In genomic region chr1:90906357-90906756, GRCm38 (mm10) we compare ENCODE assay signal across 9 mouse cellular contexts. TPM values are rescaled to one million over a fixed set of nuclear protein-coding genes. Genes with fewer than 3 reads are reported as not detected.
DNase-seq lines count a peak whose midpoint lies in the region; ATAC-seq and TF ChIP-seq lines count a peak whose summit lies in the region.
"Had no signal": no experiment of that assay in that cellular context is flagged by ENCODE, and none has a peak within 500 bp of the region (broad histone marks: within the 10 kb centered on the region; RNA-seq: fewer than 3 reads in every experiment).

No protein-coding gene starts in this region.

- H3K4me3 ChIP-seq in heart, adult 2 months, result no peak overlapping the region
- no peak overlapping the region for H3K4me3 ChIP-seq in heart, embryonic 11.5 days (ENCODE audit: low read depth, low read length)
- H3K4me3 ChIP-seq: limb, embryonic 12.5 days had no signal

- H3K4me2 ChIP-seq in heart, embryonic 11.5 days, result no peak overlapping the region
- H3K4me2 ChIP-seq: limb, embryonic 12.5 days had no signal

- WGBS in heart, adult 2 months, result 11% methylated on average over 2 of the region's 2 CpGs
- 8% methylated on average over 2 of the region's 2 CpGs for WGBS in heart, embryonic 11.5 days (ENCODE audit: insufficient replicate concordance)

- H3K9ac ChIP-seq in heart, adult 2 months (ENCODE audit: low read depth, low read length), result no peak overlapping the region
- no peak overlapping the region for H3K9ac ChIP-seq in heart, embryonic 11.5 days (ENCODE audit: low read depth, low read length)
- H3K9ac ChIP-seq: limb, embryonic 12.5 days had no signal

- H3K4me1 ChIP-seq in heart, adult 2 months (ENCODE audit: control insufficient read depth, insufficient read depth, low read length), result no peaks in the 10 kb centered on the region; the same call in 1 of the 2 replicates
- peaks cover 7% of the 10 kb centered on the region; the same call in 1 of the 2 replicates for H3K4me1 ChIP-seq in heart, embryonic 11.5 days (ENCODE audit: control insufficient read depth, insufficient read depth, low read length)

- H3K36me3 ChIP-seq in heart, adult 2 months (ENCODE audit: control insufficient read depth, insufficient read depth, low read length), result no peaks in the 10 kb centered on the region
- no peaks in the 10 kb centered on the region for H3K36me3 ChIP-seq in heart, embryonic 11.5 days (ENCODE audit: control insufficient read depth, insufficient read depth, low read length)
- H3K36me3 ChIP-seq: limb, embryonic 12.5 days had no signal

- no peak for ATAC-seq in heart, embryonic 11.5 days (replicated peaks; ENCODE audit: insufficient number of reproducible peaks, low FRiP score, low TSS enrichment)

- H3K9me3 ChIP-seq in heart, embryonic 11.5 days (replicated peaks; ENCODE audit: control insufficient read depth, low read length), result no peaks in the 10 kb centered on the region
- H3K9me3 ChIP-seq: limb, embryonic 12.5 days had no signal

- TF ChIP-seq POLR2A in heart, adult 2 months (IDR thresholded peaks at IDR 0.05; ENCODE audit: insufficient read depth, low read depth, low read length), result no peak

- H3K27ac ChIP-seq in heart, adult 2 months, result no peak overlapping the region
- H3K27ac ChIP-seq in heart, embryonic 11.5 days (ENCODE audit: low read depth, low read length), result no peak overlapping the region
- H3K27ac ChIP-seq: limb, embryonic 12.5 days had no signal

- DNase-seq in heart, adult 2 months, result peak; percentile 42 to 63
- peak; percentile 81 for DNase-seq in 3T3-L1 (ENCODE audit: low read depth, low spot score)
- peak; percentile 60 for DNase-seq in adrenal gland, adult 2 months
- peak; percentile 47 for DNase-seq in embryo, embryonic 9.5 days (ENCODE audit: extremely low spot score)
- DNase-seq in kidney, postnatal 10 days, result peak; percentile 71
- peak; percentile 69 for DNase-seq in lung, postnatal 25 days (ENCODE audit: low spot score)
- peak; percentile 47 to 59 for DNase-seq in urinary bladder, postnatal 36 days (ENCODE audit: low spot score in 2 of 2)

- TF ChIP-seq CTCF in heart, adult 2 months (IDR thresholded peaks at IDR 0.05), result peak; percentile 97

- no peaks in the 10 kb centered on the region for H3K27me3 ChIP-seq in heart, adult 2 months (ENCODE audit: control insufficient read depth, insufficient read depth, low read length)
- H3K27me3 ChIP-seq in heart, embryonic 11.5 days (ENCODE audit: control insufficient read depth, insufficient read depth, low read length), result peaks cover 11% of the 10 kb centered on the region
- H3K27me3 ChIP-seq: limb, embryonic 12.5 days had no signal

- intact Hi-C loops in heart, adult 2 months (cut with DNase I), result loop anchor here (1.0 kb wide), 1 partner anchor 50 kb away; no protein-coding TSS in a partner anchor

- TF ChIP-seq EP300 in heart, adult 2 months (IDR thresholded peaks at IDR 0.05; ENCODE audit: insufficient read depth, low read depth, low read length), result 0 out of 2 replicates have a peak, but pooled peaks have one; percentile 57

- H3K79me2 ChIP-seq in heart, adult 2 months (replicated peaks; ENCODE audit: control insufficient read depth, insufficient read depth, low read length), result no peaks in the 10 kb centered on the region

RNA-seq across cellular contexts. Expression of gene Mlph, which starts 8.5 kb away (rescaled TPM):
- 1 to 10 TPM in 1 of 2 experiments, under 1 TPM in 1; 0.73 to 1.1 TPM for total RNA-seq in heart, adult 2 months (2021)
- polyA plus RNA-seq in heart, adult 2 months (2012; rRNA removed), result 0.44 and 0.72 TPM in 2 replicates
- polyA plus RNA-seq in heart, embryonic 11.5 days (2014; fragmentation: Nextera tagmentation; extraction: Ambion mirVana), result 0.16 TPM in 1 of 2 replicates, not detected in the other
- 1 to 10 TPM; 2.9 to 3.1 TPM for total RNA-seq in adrenal gland, adult 2 months (2021)
- polyA plus RNA-seq in adrenal gland, adult 2 months (2012; rRNA removed), result 0.68 and 1.1 TPM in 2 replicates

RNA-seq across cellular contexts. Expression of gene Prlh, which starts 46.6 kb away (rescaled TPM):
- not detected for total RNA-seq in heart, adult 2 months (2021)
- polyA plus RNA-seq in heart, adult 2 months (2012; rRNA removed), result not detected in 2 replicates
- not detected in 2 replicates for polyA plus RNA-seq in heart, embryonic 11.5 days (2014; fragmentation: Nextera tagmentation; extraction: Ambion mirVana)
- not detected for total RNA-seq in adrenal gland, adult 2 months (2021)
- not detected in 2 replicates for polyA plus RNA-seq in adrenal gland, adult 2 months (2012; rRNA removed)
- polyA plus RNA-seq: limb, embryonic 12.5 days had no signal
